In the genomic region with DNA sequence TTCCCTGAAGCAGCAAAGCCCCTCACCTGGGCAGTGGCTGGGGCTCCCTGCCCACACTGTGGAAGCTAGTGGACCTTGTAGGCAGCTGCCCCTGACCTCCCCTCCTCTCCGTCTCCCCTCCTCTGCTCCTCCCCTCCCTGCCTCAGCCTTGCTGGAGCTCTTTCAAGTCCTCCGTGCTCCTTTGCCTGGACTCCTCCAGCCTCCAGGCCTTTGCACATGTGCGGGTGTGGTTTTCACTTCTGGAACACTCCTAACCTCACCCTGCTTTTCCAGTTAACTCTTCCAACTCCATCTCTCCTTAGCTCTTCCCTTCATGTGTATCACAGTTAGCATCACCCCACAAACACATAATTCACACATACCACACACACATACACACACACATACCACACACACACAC, we compare ENCODE assay signal across 9 mouse cellular contexts.
A peak's percentile ranks its signal among the peaks of the same experiment; 100 is the strongest.
DNase-seq lines count a peak whose midpoint lies in the region; ATAC-seq and TF ChIP-seq lines count a peak whose summit lies in the region.
"Had no signal": no experiment of that assay in that cellular context is flagged by ENCODE, and none has a peak within 500 bp of the region (broad histone marks: within the 10 kb centered on the region; RNA-seq: fewer than 3 reads in every experiment).

No protein-coding gene starts in this region.

- no peak overlapping the region for H3K9ac ChIP-seq in lung, embryonic 16.5 days (ENCODE audit: low read length)

- DNase-seq in kidney, adult 2 months = peak; percentile 73
- no peak for DNase-seq in kidney, adult 18-20 months
- peak; percentile 45 for DNase-seq in heart, postnatal 4 days
- DNase-seq in frontal cortex, postnatal 14 days (ENCODE audit: low spot score in 2 of 2) = no peak
- DNase-seq in spleen, postnatal 14 days (ENCODE audit: low spot score in 2 of 2) = no peak
- no peak for DNase-seq in Muller cell, postnatal 12 days (ENCODE audit: inconsistent ontology term)

- peaks cover 49% of the 10 kb centered on the region for H3K4me1 ChIP-seq in kidney, adult 2 months (ENCODE audit: control insufficient read depth, insufficient read depth, low read length)
- H3K4me1 ChIP-seq in embryonic fibroblast, embryonic 13.5 days (ENCODE audit: control insufficient read depth, insufficient read depth, low read length) = peaks cover 49% of the 10 kb centered on the region
- H3K4me1 ChIP-seq in lung, embryonic 16.5 days (replicated peaks; ENCODE audit: control insufficient read depth, insufficient read depth, low read length) = peaks cover 65% of the 10 kb centered on the region

- no peak overlapping the region for H3K4me3 ChIP-seq in kidney, adult 2 months (ENCODE audit: insufficient read depth, low read depth, low read length)
- H3K4me3 ChIP-seq in embryonic fibroblast, embryonic 13.5 days (ENCODE audit: insufficient read depth, low read length) = no peak overlapping the region
- no peak overlapping the region for H3K4me3 ChIP-seq in lung, embryonic 16.5 days (ENCODE audit: low read length)

- H3K4me2 ChIP-seq in lung, embryonic 16.5 days (ENCODE audit: low read depth, low read length) = no peak overlapping the region

- H3K9me3 ChIP-seq in lung, embryonic 16.5 days (ENCODE audit: control insufficient read depth, low read length) = no peaks in the 10 kb centered on the region

- no peak for TF ChIP-seq POLR2A in kidney, adult 2 months (IDR thresholded peaks at IDR 0.05; ENCODE audit: low read depth, low read length)
- peak; percentile 27; the same call in 1 of the 2 replicates for TF ChIP-seq POLR2A in embryonic fibroblast, embryonic 13.5 days (IDR thresholded peaks at IDR 0.05; ENCODE audit: low read depth, low read length)

- H3K36me3 ChIP-seq in kidney, adult 2 months (ENCODE audit: control insufficient read depth, insufficient read depth, low read length) = no peaks in the 10 kb centered on the region
- H3K36me3 ChIP-seq in lung, embryonic 16.5 days (ENCODE audit: control insufficient read depth, insufficient read depth, low read length) = no peaks in the 10 kb centered on the region

- no peak for ATAC-seq in lung, embryonic 16.5 days (ENCODE audit: low read depth)
- ATAC-seq: Patski had no signal

- no peaks in the 10 kb centered on the region for H3K27me3 ChIP-seq in kidney, adult 2 months (replicated peaks; ENCODE audit: control insufficient read depth, insufficient read depth, low read length)
- no peaks in the 10 kb centered on the region for H3K27me3 ChIP-seq in lung, embryonic 16.5 days (ENCODE audit: control insufficient read depth, insufficient read depth, low read depth, low read length)
- H3K27me3 ChIP-seq: Patski had no signal

- H3K27ac ChIP-seq in kidney, adult 2 months (ENCODE audit: insufficient read depth, low read depth, low read length) = peak overlapping the region; percentile 35; the same call in 1 of the 2 replicates
- peak overlapping the region; percentile 98 for H3K27ac ChIP-seq in embryonic fibroblast, embryonic 13.5 days (ENCODE audit: insufficient read depth, low read length)
- peak overlapping the region; percentile 91 for H3K27ac ChIP-seq in lung, embryonic 16.5 days (ENCODE audit: low read length)

- WGBS in kidney, adult 2 months = 17% methylated on average over 3 of the region's 3 CpGs
- whole genome bisulfite sequencing in lung, embryonic 16.5 days = 0% methylated on average over 3 of the region's 3 CpGs

- TF ChIP-seq CTCF in kidney, adult 2 months (conservative IDR thresholded peaks at IDR 0.05; ENCODE audit: insufficient read depth, insufficient read length, low read depth, low read length) = no peak
- no peak for TF ChIP-seq CTCF in embryonic fibroblast, embryonic 13.5 days (IDR thresholded peaks at IDR 0.05; ENCODE audit: borderline replicate concordance, insufficient read depth, low read length)

Comparison
In these comparisons a context has a peak if more than half of its experiments do, and no peak if none do; other contexts are left out.
1. DNase-seq: peak in kidney, adult 2 months (single experiment) and heart, postnatal 4 days (single experiment); none in kidney, adult 18-20 months (single experiment), frontal cortex, postnatal 14 days (0 of 2), spleen, postnatal 14 days (0 of 2) and Muller cell, postnatal 12 days (single experiment).
2. H3K27ac ChIP-seq: peak in every context shown above with its lines; median percentile 98 in embryonic fibroblast, embryonic 13.5 days; 91 in lung, embryonic 16.5 days; 35 in kidney, adult 2 months.